Mouse (Mus musculus): ENCODE data around the gene Kcnk4. TPM values are rescaled to one million over a fixed set of nuclear protein-coding genes. Genes with fewer than 3 reads are reported as not detected.

Kcnk4 gene
- polyA plus RNA-seq, 1 experiment from 2014 or later = 0.95 TPM

DNA sequence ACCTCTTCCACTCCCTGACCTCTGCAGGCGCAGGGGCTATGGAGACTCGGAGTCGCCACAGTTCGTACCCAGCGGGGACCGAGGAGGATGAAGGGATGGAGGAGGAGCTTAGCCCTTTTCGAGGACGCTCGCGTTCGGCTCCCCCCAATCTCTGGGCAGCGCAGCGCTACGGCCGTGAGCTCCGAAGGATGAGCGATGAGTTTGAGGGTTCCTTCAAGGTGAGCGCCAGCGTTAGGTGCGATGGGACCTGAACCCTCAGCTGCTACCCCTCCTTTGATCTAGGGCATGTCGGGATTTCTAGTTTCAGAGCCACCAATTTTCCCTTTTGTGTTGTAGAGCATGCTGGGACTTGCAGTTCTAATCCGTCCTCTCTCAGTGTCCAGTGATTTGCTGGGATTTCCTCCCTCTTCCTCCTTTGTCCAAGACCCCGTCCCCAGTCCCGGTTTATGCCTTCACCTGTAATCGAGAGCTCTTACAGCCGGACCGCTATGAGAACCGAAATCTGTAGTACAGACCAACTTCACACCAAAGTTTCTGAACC lies 16.4 kb upstream of the Kcnk4 start:
- no peaks in the 10 kb centered on the region for H3K27me3 ChIP-seq (ENCODE audit: control insufficient read depth, insufficient read depth, low read length)
- H3K4me2 ChIP-seq (ENCODE audit: low read depth, low read length) = peak overlapping the region; percentile 85
- ATAC-seq (replicated peaks; ENCODE audit: extremely low read depth, insufficient read depth, low FRiP score) = peak; percentile 17; the same call in 1 of the 2 replicates
- peak overlapping the region; percentile 86 for H3K4me3 ChIP-seq (ENCODE audit: low read length)
- under 1% methylated on average over 28 of the region's 28 CpGs for WGBS
- H3K27ac ChIP-seq (ENCODE audit: low read length) = peak overlapping the region; percentile 100
- peak overlapping the region; percentile 89 for H3K9ac ChIP-seq (ENCODE audit: low read length)
- H3K4me1 ChIP-seq (ENCODE audit: control insufficient read depth, insufficient read depth, low read length) = peaks cover 37% of the 10 kb centered on the region
- peaks cover 9% of the 10 kb centered on the region; the same call in 1 of the 2 replicates for H3K36me3 ChIP-seq (ENCODE audit: control insufficient read depth, insufficient read depth)
- no peaks in the 10 kb centered on the region for H3K9me3 ChIP-seq (replicated peaks; ENCODE audit: control insufficient read depth, low read length)

DNA sequence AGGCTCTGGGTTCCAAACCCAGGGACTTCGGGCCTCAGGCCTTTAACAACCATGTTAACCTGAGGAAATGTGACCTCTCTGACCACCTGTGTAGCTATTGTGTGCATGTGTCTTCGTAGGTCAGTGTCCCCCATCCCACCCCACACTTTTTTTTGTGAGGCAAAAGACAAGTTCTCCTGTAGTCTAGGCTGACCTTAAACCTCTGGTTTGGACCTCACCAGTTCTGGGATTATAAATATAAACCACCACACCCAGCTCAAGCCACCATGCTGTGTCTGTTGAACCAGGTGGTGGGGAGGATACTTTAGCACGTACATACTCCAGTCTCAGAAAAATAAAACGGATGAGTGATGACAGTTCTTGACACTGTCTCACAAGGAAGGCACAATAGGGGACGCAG lies 15.6 kb upstream of the Kcnk4 start:
- H3K9ac ChIP-seq (ENCODE audit: low read length) = peak overlapping the region; percentile 89
- no peaks in the 10 kb centered on the region for H3K27me3 ChIP-seq (ENCODE audit: control insufficient read depth, insufficient read depth, low read length)
- peaks cover 31% of the 10 kb centered on the region for H3K4me1 ChIP-seq (ENCODE audit: control insufficient read depth, insufficient read depth, low read length)
- H3K36me3 ChIP-seq (ENCODE audit: control insufficient read depth, insufficient read depth) = 0 out of 2 replicates have a peak, but pooled peaks cover 4% of the 10 kb centered on the region
- no peak for ATAC-seq (replicated peaks; ENCODE audit: extremely low read depth, insufficient read depth, low FRiP score)
- peak overlapping the region; percentile 86 for H3K4me3 ChIP-seq (ENCODE audit: low read length)
- 56% methylated on average over 5 of the region's 5 CpGs for WGBS
- no peaks in the 10 kb centered on the region for H3K9me3 ChIP-seq (replicated peaks; ENCODE audit: control insufficient read depth, low read length)
- peak overlapping the region; percentile 85 for H3K4me2 ChIP-seq (ENCODE audit: low read depth, low read length)
- no peak overlapping the region; the same call in 1 of the 2 replicates for H3K27ac ChIP-seq (ENCODE audit: low read length)

DNA sequence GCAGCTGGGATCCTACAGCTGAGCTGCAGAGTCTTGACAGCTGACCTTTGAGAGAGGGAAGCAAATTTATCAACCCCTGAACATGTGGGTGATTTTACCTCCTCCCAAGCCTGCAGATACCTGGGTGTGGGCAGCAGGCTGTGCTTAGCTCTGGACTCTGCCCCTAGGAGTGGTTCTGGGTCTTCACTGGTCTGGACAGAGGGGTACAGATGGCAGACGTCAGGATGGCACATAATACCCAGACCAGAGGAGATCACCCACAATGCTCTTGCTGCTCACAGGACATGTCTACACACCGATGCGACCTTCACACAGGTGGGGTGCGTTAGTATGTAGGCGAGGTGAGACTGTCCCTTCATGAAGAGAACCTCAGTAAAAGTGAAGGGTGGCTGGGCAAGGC lies 15.2 kb upstream of the Kcnk4 start:
- ATAC-seq (replicated peaks; ENCODE audit: extremely low read depth, insufficient read depth, low FRiP score) = no peak
- no peak overlapping the region for H3K27ac ChIP-seq (ENCODE audit: low read length)
- no peaks in the 10 kb centered on the region for H3K9me3 ChIP-seq (replicated peaks; ENCODE audit: control insufficient read depth, low read length)
- no peak overlapping the region for H3K4me3 ChIP-seq (ENCODE audit: low read length)
- no peaks in the 10 kb centered on the region for H3K27me3 ChIP-seq (ENCODE audit: control insufficient read depth, insufficient read depth, low read length)
- 0 out of 2 replicates have a peak, but pooled peaks cover 2% of the 10 kb centered on the region for H3K36me3 ChIP-seq (ENCODE audit: control insufficient read depth, insufficient read depth)
- H3K4me2 ChIP-seq (ENCODE audit: low read depth, low read length) = no peak overlapping the region
- peaks cover 27% of the 10 kb centered on the region for H3K4me1 ChIP-seq (ENCODE audit: control insufficient read depth, insufficient read depth, low read length)
- H3K9ac ChIP-seq (ENCODE audit: low read length) = no peak overlapping the region
- 85% methylated on average over 5 of the region's 5 CpGs for WGBS

DNA sequence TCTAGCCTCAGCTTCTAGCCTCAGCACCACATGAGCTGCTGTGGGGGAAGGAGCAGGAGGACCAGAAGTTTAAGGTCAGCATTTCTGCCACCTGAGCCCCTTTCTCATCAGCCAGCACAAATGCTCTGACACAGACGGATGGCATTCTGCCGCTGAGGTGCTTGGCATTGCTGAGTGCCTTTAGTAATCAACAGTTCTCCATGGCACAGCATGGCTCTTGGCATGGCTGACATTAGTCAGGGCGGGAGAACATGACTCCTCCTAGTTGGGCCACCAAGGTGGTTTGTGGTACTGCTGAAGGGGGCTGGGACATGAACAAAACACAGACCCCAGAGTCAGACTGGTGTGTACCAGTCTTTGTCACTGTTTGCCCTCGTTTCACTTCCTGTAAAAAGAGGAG lies 13.9 kb upstream of the Kcnk4 start:
- Histone ChIP-seq H3K27ac (ENCODE audit: low read length) (no peak overlapping the region), H3K36me3 (ENCODE audit: control insufficient read depth, insufficient read depth) (0 out of 2 replicates have a peak, but pooled peaks cover 2% of the 10 kb centered on the region), H3K9me3 (replicated peaks; ENCODE audit: control insufficient read depth, low read length) (no peaks in the 10 kb centered on the region), H3K27me3 (ENCODE audit: control insufficient read depth, insufficient read depth, low read length) (no peaks in the 10 kb centered on the region), H3K4me3 (ENCODE audit: low read length) (no peak overlapping the region), H3K4me1 (ENCODE audit: control insufficient read depth, insufficient read depth, low read length) (peaks cover 17% of the 10 kb centered on the region), H3K4me2 (ENCODE audit: low read depth, low read length) (no peak overlapping the region), H3K9ac (ENCODE audit: low read length) (no peak overlapping the region)
- ATAC-seq (replicated peaks; ENCODE audit: extremely low read depth, insufficient read depth, low FRiP score) = no peak
- 77% methylated on average over 4 of the region's 4 CpGs for WGBS

DNA sequence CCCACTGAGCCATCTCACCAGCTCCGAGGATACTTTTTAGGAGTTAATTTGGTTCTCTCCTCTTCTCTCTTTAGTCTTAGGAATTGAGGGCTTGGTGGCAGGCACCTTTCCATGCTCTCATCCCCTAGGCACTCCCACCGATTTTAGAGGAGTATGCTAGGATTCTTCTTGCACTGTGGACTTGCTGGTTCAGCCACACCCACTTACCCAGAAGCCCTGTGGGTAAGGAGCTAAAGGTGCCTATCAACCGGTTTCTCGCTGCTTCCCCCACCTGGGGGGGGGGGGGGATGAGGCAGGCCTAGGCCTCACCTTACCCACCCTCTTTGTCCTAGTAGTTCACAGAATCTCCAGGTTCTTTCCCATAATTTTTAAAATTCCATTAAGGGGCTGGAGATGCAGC lies 13.4 kb upstream of the Kcnk4 start:
- Histone ChIP-seq H3K4me2 (ENCODE audit: low read depth, low read length) (no peak overlapping the region), H3K27ac (ENCODE audit: low read length) (no peak overlapping the region), H3K27me3 (ENCODE audit: control insufficient read depth, insufficient read depth, low read length) (no peaks in the 10 kb centered on the region), H3K9ac (ENCODE audit: low read length) (no peak overlapping the region), H3K4me3 (ENCODE audit: low read length) (no peak overlapping the region), H3K4me1 (ENCODE audit: control insufficient read depth, insufficient read depth, low read length) (peaks cover 17% of the 10 kb centered on the region), H3K9me3 (replicated peaks; ENCODE audit: control insufficient read depth, low read length) (no peaks in the 10 kb centered on the region), H3K36me3 (ENCODE audit: control insufficient read depth, insufficient read depth) (0 out of 2 replicates have a peak, but pooled peaks cover 2% of the 10 kb centered on the region)
- ATAC-seq (replicated peaks; ENCODE audit: extremely low read depth, insufficient read depth, low FRiP score) = no peak
- WGBS = 58% methylated on average over 4 of the region's 4 CpGs

DNA sequence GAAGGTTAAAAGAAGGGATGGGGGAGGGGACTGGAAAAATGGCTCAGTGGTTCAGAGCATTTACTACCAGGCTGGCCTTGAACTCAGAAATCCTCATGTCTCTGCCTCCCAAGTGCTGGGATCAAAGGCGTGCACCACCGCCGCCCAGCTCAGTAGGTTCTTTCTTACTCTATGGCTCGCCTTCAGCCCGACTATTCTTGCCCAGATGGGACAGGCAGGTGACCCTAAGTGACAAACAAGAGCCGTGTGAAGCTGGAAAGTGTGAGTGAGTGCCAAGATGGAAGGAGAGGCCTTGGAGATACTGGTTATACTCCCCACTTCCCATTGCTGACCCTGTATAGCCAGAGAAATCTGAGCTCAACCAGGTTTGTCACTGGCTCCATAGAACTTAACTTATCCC lies 9.4 kb upstream of the Kcnk4 start:
- WGBS = 89% methylated on average over 6 of the region's 6 CpGs
- Histone ChIP-seq H3K27me3 (ENCODE audit: control insufficient read depth, insufficient read depth, low read length) (no peaks in the 10 kb centered on the region), H3K9ac (ENCODE audit: low read length) (no peak overlapping the region), H3K4me2 (ENCODE audit: low read depth, low read length) (no peak overlapping the region), H3K36me3 (ENCODE audit: control insufficient read depth, insufficient read depth) (0 out of 2 replicates have a peak, but pooled peaks cover 2% of the 10 kb centered on the region), H3K4me3 (ENCODE audit: low read length) (no peak overlapping the region), H3K27ac (ENCODE audit: low read length) (no peak overlapping the region), H3K4me1 (ENCODE audit: control insufficient read depth, insufficient read depth, low read length) (peaks cover 18% of the 10 kb centered on the region), H3K9me3 (replicated peaks; ENCODE audit: control insufficient read depth, low read length) (no peaks in the 10 kb centered on the region)
- ATAC-seq (replicated peaks; ENCODE audit: extremely low read depth, insufficient read depth, low FRiP score) = no peak

DNA sequence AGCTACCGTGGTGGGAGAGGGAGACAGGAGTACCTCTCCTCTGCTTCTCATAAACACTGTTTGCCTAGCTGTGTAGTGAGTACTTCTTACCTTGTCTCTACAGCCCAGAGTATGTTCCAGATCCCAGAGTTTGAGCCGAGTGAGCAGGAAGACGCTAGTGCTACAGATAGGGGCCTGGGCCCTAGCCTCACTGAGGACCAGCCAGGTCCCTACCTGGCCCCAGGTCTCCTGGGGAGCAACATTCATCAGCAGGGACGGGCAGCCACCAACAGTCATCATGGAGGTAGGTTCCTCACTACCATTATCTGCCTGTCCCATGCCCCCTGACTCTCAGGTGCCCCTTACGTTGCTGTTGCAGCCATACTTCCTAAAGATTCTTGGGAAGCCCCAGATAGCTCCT lies 8.4 kb upstream of the Kcnk4 start:
- WGBS = 29% methylated on average over 5 of the region's 5 CpGs
- peak overlapping the region; percentile 91 for H3K4me2 ChIP-seq (ENCODE audit: low read depth, low read length)
- H3K4me3 ChIP-seq (ENCODE audit: low read length) = peak overlapping the region; percentile 85
- ATAC-seq (replicated peaks; ENCODE audit: extremely low read depth, insufficient read depth, low FRiP score) = no peak
- H3K27ac ChIP-seq (ENCODE audit: low read length) = peak overlapping the region; percentile 98
- H3K36me3 ChIP-seq (ENCODE audit: control insufficient read depth, insufficient read depth) = 0 out of 2 replicates have a peak, but pooled peaks cover 2% of the 10 kb centered on the region
- H3K27me3 ChIP-seq (ENCODE audit: control insufficient read depth, insufficient read depth, low read length) = no peaks in the 10 kb centered on the region
- H3K9me3 ChIP-seq (replicated peaks; ENCODE audit: control insufficient read depth, low read length) = no peaks in the 10 kb centered on the region
- peak overlapping the region; percentile 95 for H3K9ac ChIP-seq (ENCODE audit: low read length)
- peaks cover 18% of the 10 kb centered on the region for H3K4me1 ChIP-seq (ENCODE audit: control insufficient read depth, insufficient read depth, low read length)

DNA sequence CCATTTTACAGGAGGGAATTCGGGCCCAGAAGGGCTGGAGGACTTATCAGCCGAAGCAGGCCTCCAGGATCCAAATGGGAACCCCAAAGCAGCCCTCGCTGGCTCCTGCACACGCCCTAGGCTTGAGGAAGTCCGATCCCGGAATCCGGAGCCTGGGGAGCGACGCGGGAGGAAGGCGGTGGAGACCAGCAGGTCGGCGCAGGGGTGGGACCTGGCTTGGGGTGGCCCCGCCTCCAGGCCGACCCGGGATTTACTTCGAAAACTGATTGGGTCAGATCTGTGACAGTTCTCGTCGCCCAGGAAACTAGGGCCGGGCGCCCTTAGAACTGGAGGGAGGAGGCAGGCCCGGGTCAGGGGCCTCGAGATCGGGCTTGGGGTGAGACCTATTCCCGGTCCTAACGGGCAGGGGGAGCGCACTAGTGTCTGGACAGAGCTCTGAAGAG lies 8.0 kb upstream of the Kcnk4 start, which contains the start of gene Gpr137:
Gpr137 (minus strand) TSS at position 232 of the 443 bp plus-strand sequence.
- under 1% methylated on average over 27 of the region's 27 CpGs for WGBS

DNA sequence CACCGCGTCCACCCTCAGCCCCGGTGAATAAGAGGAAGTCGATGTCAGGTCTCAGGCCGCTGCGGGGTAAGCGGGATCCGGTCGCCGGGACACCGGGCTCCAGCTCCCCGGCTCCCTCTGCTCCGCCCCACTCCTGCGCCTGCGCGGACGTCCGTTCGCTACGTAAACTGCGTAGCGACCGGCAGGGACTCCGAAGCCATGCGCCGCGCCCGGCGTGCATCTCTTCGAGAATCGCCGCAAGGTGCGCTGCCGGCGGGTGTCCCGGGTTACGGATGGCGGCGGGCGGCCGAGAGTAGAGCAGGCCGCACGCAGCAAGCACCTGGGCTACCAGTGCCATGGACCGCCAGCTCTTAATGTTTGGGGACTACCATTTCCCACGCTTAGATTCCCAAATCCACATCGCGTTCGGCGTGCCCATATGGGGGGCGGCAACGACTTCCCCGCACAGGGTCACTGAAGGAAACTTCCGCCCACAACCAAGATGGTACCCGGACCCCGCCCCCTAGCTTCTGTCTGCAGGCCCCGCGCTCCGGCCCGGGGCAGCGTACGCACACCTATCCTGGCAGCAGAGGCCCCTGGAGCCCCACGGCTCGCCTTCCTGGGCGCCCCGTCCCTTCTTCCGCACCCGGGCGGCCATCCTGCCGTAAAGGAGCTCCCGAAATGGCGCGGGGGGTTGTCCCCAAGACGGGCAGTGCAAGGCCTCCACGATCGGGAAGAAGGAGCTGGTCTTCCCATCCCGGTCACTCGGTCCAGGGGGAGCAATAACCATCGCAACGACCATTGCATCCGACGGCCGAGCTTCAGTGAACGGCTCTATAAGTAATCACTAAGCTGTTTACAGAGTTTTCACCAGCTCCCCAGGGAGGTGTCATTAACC lies 7.3 kb upstream of the Kcnk4 start, which contains the start of gene Bad:
Bad (plus strand) TSS at position 490 of the 877 bp plus-strand sequence.
- peak within 1 kb of the TSS; percentile 95 for H3K9ac ChIP-seq (ENCODE audit: low read length)
- H3K9me3 ChIP-seq (replicated peaks; ENCODE audit: control insufficient read depth, low read length) = no peaks in the 10 kb centered on the region
- 0 out of 2 replicates have a peak, but pooled peaks cover under 1% of the 10 kb centered on the region for H3K36me3 ChIP-seq (ENCODE audit: control insufficient read depth, insufficient read depth)
- H3K4me1 ChIP-seq (ENCODE audit: control insufficient read depth, insufficient read depth, low read length) = peaks cover 18% of the 10 kb centered on the region
- WGBS = under 1% methylated on average over 81 of the region's 83 CpGs
- H3K27me3 ChIP-seq (ENCODE audit: control insufficient read depth, insufficient read depth, low read length) = no peaks in the 10 kb centered on the region
- H3K4me3 ChIP-seq (ENCODE audit: low read length) = peak within 1 kb of the TSS; percentile 85
- H3K4me2 ChIP-seq (ENCODE audit: low read depth, low read length) = peak within 1 kb of the TSS; percentile 91
- peak within 1 kb of the TSS; percentile 98 for H3K27ac ChIP-seq (ENCODE audit: low read length)
- peak; percentile 86 for ATAC-seq (replicated peaks; ENCODE audit: extremely low read depth, insufficient read depth, low FRiP score)

More for the DNA sequence above, 8.0 kb upstream of the Kcnk4 start, which contains the start of gene Gpr137:
- Histone ChIP-seq H3K4me1 (ENCODE audit: control insufficient read depth, insufficient read depth, low read length) (peaks cover 18% of the 10 kb centered on the region), H3K9me3 (replicated peaks; ENCODE audit: control insufficient read depth, low read length) (no peaks in the 10 kb centered on the region), H3K4me2 (ENCODE audit: low read depth, low read length) (peak within 1 kb of the TSS; percentile 91), H3K4me3 (ENCODE audit: low read length) (peak within 1 kb of the TSS; percentile 85), H3K27ac (ENCODE audit: low read length) (peak within 1 kb of the TSS; percentile 98), H3K27me3 (ENCODE audit: control insufficient read depth, insufficient read depth, low read length) (no peaks in the 10 kb centered on the region), H3K9ac (ENCODE audit: low read length) (peak within 1 kb of the TSS; percentile 95), H3K36me3 (ENCODE audit: control insufficient read depth, insufficient read depth) (0 out of 2 replicates have a peak, but pooled peaks cover 2% of the 10 kb centered on the region)
- peak; percentile 90 for ATAC-seq (replicated peaks; ENCODE audit: extremely low read depth, insufficient read depth, low FRiP score)

Measured in heart, embryonic 16.5 days (tissue).